Mouse (Mus musculus): ENCODE data around the gene Fat1. TPM values are rescaled to one million over a fixed set of nuclear protein-coding genes. Genes with fewer than 3 reads are reported as not detected.

Gene Fat1
- polyA plus RNA-seq, 1 experiment from 2014 or later, result 20.5 TPM

GRCm38 (mm10) chr8:44935741-44936140 is 494 bp downstream of the Fat1 start:
- WGBS, result under 1% methylated on average over 24 of the region's 24 CpGs
- H3K27me3 ChIP-seq (ENCODE audit: poor library complexity, severe bottlenecking), result peaks cover 17% of the 10 kb centered on the region
- H3K36me3 ChIP-seq (replicated peaks), result peaks cover 4% of the 10 kb centered on the region
- peaks cover 23% of the 10 kb centered on the region for H3K4me1 ChIP-seq
- H3K4me3 ChIP-seq, result peak overlapping the region; percentile 81
- no peaks in the 10 kb centered on the region for H3K9me3 ChIP-seq
- H3K27ac ChIP-seq, result peak overlapping the region; percentile 96
- peak; percentile 88 for DNase-seq (ENCODE audit: extremely low spot score, low spot score)

GRCm38 (mm10) chr8:44936481-44936961 is 1.3 kb downstream of the Fat1 start:
- DNase-seq (ENCODE audit: extremely low spot score, low spot score), result peak; percentile 61
- 0% methylated on average over 16 of the region's 16 CpGs for WGBS
- H3K9me3 ChIP-seq, result 0 out of 2 replicates have a peak, but pooled peaks cover 3% of the 10 kb centered on the region
- peaks cover 12% of the 10 kb centered on the region for H3K36me3 ChIP-seq (replicated peaks)
- peak overlapping the region; percentile 81 for H3K4me3 ChIP-seq
- H3K27me3 ChIP-seq (ENCODE audit: poor library complexity, severe bottlenecking), result peaks cover 15% of the 10 kb centered on the region
- peak overlapping the region; percentile 96 for H3K27ac ChIP-seq
- peaks cover 30% of the 10 kb centered on the region for H3K4me1 ChIP-seq

GRCm38 (mm10) chr8:44937141-44937825 is 2.0 kb downstream of the Fat1 start:
- H3K27ac ChIP-seq, result peak overlapping the region; percentile 96
- peaks cover 19% of the 10 kb centered on the region for H3K36me3 ChIP-seq (replicated peaks)
- H3K4me1 ChIP-seq, result peaks cover 31% of the 10 kb centered on the region
- peaks cover 12% of the 10 kb centered on the region for H3K27me3 ChIP-seq (ENCODE audit: poor library complexity, severe bottlenecking)
- H3K9me3 ChIP-seq, result 0 out of 2 replicates have a peak, but pooled peaks cover 3% of the 10 kb centered on the region
- under 1% methylated on average over 34 of the region's 34 CpGs for WGBS
- peak; percentile 71 for DNase-seq (ENCODE audit: extremely low spot score, low spot score)
- peak overlapping the region; percentile 81 for H3K4me3 ChIP-seq

GRCm38 (mm10) chr8:44937905-44938642 is 2.8 kb downstream of the Fat1 start:
- under 1% methylated on average over 87 of the region's 87 CpGs for WGBS
- peak overlapping the region; percentile 81 for H3K4me3 ChIP-seq
- peaks cover 6% of the 10 kb centered on the region for H3K27me3 ChIP-seq (ENCODE audit: poor library complexity, severe bottlenecking)
- peaks cover 27% of the 10 kb centered on the region for H3K36me3 ChIP-seq (replicated peaks)
- peak overlapping the region; percentile 96 for H3K27ac ChIP-seq
- H3K9me3 ChIP-seq, result 0 out of 2 replicates have a peak, but pooled peaks cover 3% of the 10 kb centered on the region
- DNase-seq (ENCODE audit: extremely low spot score, low spot score), result peak; percentile 92
- peaks cover 36% of the 10 kb centered on the region for H3K4me1 ChIP-seq

- Histone ChIP-seq H3K4me3 (peak overlapping the region; percentile 81), H3K9me3 (peaks cover 3% of the 10 kb centered on the region; the same call in 1 of the 2 replicates), H3K4me1 (peaks cover 33% of the 10 kb centered on the region), H3K36me3 (replicated peaks) (peaks cover 33% of the 10 kb centered on the region), H3K27me3 (ENCODE audit: poor library complexity, severe bottlenecking) (peaks cover 2% of the 10 kb centered on the region), H3K27ac (peak overlapping the region; percentile 96)
- DNase-seq (ENCODE audit: extremely low spot score, low spot score), result no peak
- WGBS, result under 1% methylated on average over 12 of the region's 12 CpGs
Observed at GRCm38 (mm10) chr8:44938643-44938979, 3.4 kb downstream of the Fat1 start.

- no peaks in the 10 kb centered on the region for H3K27me3 ChIP-seq (ENCODE audit: poor library complexity, severe bottlenecking)
- 99% methylated on average over 4 of the region's 4 CpGs for WGBS
- H3K9me3 ChIP-seq, result peaks cover 8% of the 10 kb centered on the region; the same call in 1 of the 2 replicates
- H3K27ac ChIP-seq, result no peak overlapping the region
- H3K4me1 ChIP-seq, result peaks cover 27% of the 10 kb centered on the region
- no peak for DNase-seq (ENCODE audit: extremely low spot score, low spot score)
- H3K36me3 ChIP-seq (replicated peaks), result peaks cover 97% of the 10 kb centered on the region
- H3K4me3 ChIP-seq, result no peak overlapping the region
Observed at GRCm38 (mm10) chr8:44945577-44945976, 10.3 kb downstream of the Fat1 start.

- H3K9me3 ChIP-seq, result peaks cover 27% of the 10 kb centered on the region
- H3K4me3 ChIP-seq, result no peak overlapping the region
- no peak for DNase-seq (ENCODE audit: extremely low spot score, low spot score)
- no peaks in the 10 kb centered on the region for H3K27me3 ChIP-seq (ENCODE audit: poor library complexity, severe bottlenecking)
- WGBS, result 85% methylated on average over 9 of the region's 9 CpGs
- H3K4me1 ChIP-seq, result peaks cover 13% of the 10 kb centered on the region
- H3K27ac ChIP-seq, result no peak overlapping the region
- H3K36me3 ChIP-seq (replicated peaks), result peaks cover 97% of the 10 kb centered on the region
Observed at GRCm38 (mm10) chr8:44948597-44948996, 13.3 kb downstream of the Fat1 start.

- Histone ChIP-seq H3K36me3 (replicated peaks) (peaks cover 79% of the 10 kb centered on the region), H3K27me3 (ENCODE audit: poor library complexity, severe bottlenecking) (no peaks in the 10 kb centered on the region), H3K9me3 (no peaks in the 10 kb centered on the region), H3K4me1 (peaks cover 61% of the 10 kb centered on the region), H3K27ac (peak overlapping the region; percentile 80), H3K4me3 (no peak overlapping the region)
- 35% methylated on average over 10 of the region's 10 CpGs for WGBS
- no peak for DNase-seq (ENCODE audit: extremely low spot score, low spot score)
Observed at GRCm38 (mm10) chr8:44960455-44960854, 25.2 kb downstream of the Fat1 start.

GRCm38 (mm10) chr8:44960906-44961305 is 25.7 kb downstream of the Fat1 start:
- 38% methylated on average over 5 of the region's 5 CpGs for WGBS

GRCm38 (mm10) chr8:44961492-44961891 is 26.2 kb downstream of the Fat1 start:
- Histone ChIP-seq H3K27me3 (ENCODE audit: poor library complexity, severe bottlenecking) (no peaks in the 10 kb centered on the region), H3K4me1 (peaks cover 67% of the 10 kb centered on the region), H3K36me3 (replicated peaks) (peaks cover 78% of the 10 kb centered on the region), H3K4me3 (no peak overlapping the region), H3K27ac (no peak overlapping the region), H3K9me3 (no peaks in the 10 kb centered on the region)
- no peak for DNase-seq (ENCODE audit: extremely low spot score, low spot score)
- 91% methylated on average over 6 of the region's 6 CpGs for WGBS

More at GRCm38 (mm10) chr8:44960906-44961305, 25.7 kb downstream of the Fat1 start:
- peaks cover 63% of the 10 kb centered on the region for H3K4me1 ChIP-seq
- no peaks in the 10 kb centered on the region for H3K9me3 ChIP-seq
- no peak for DNase-seq (ENCODE audit: extremely low spot score, low spot score)
- H3K4me3 ChIP-seq, result no peak overlapping the region
- peaks cover 78% of the 10 kb centered on the region for H3K36me3 ChIP-seq (replicated peaks)
- H3K27ac ChIP-seq, result 0 out of 2 replicates have a peak overlapping the region, but pooled peaks have one; percentile 80
- H3K27me3 ChIP-seq (ENCODE audit: poor library complexity, severe bottlenecking), result no peaks in the 10 kb centered on the region

GRCm38 (mm10) chr8:44962572-44963231 is 27.5 kb downstream of the Fat1 start:
- 73% methylated on average over 12 of the region's 12 CpGs for WGBS

GRCm38 (mm10) chr8:44967521-44968039 is 32.3 kb downstream of the Fat1 start:
- 95% methylated on average over 8 of the region's 8 CpGs for WGBS
- H3K9me3 ChIP-seq, result no peaks in the 10 kb centered on the region

More at GRCm38 (mm10) chr8:44962572-44963231, 27.5 kb downstream of the Fat1 start:
- no peak overlapping the region for H3K27ac ChIP-seq
- peaks cover 75% of the 10 kb centered on the region for H3K36me3 ChIP-seq (replicated peaks)
- H3K9me3 ChIP-seq, result no peaks in the 10 kb centered on the region
- no peaks in the 10 kb centered on the region for H3K27me3 ChIP-seq (ENCODE audit: poor library complexity, severe bottlenecking)
- H3K4me1 ChIP-seq, result peaks cover 65% of the 10 kb centered on the region
- H3K4me3 ChIP-seq, result no peak overlapping the region
- no peak for DNase-seq (ENCODE audit: extremely low spot score, low spot score)

More at GRCm38 (mm10) chr8:44967521-44968039, 32.3 kb downstream of the Fat1 start:
- Histone ChIP-seq H3K4me1 (peaks cover 57% of the 10 kb centered on the region), H3K27ac (no peak overlapping the region), H3K27me3 (ENCODE audit: poor library complexity, severe bottlenecking) (no peaks in the 10 kb centered on the region), H3K4me3 (no peak overlapping the region), H3K36me3 (replicated peaks) (peaks cover 48% of the 10 kb centered on the region)
- DNase-seq (ENCODE audit: extremely low spot score, low spot score), result no peak

Measured in forebrain, embryonic 10.5 days (tissue).